Mouse (Mus musculus) spleen, adult 12 weeks (tissue): ENCODE results near the gene Vat1.
A peak's percentile ranks its signal among the peaks of the same experiment; 100 is the strongest.
"Not testable (repeated sequence)": the region's sequence is repeated elsewhere in the genome, so short reads cannot be mapped to it uniquely, and the experiment has no call there.

Experiments used
- DNase-seq: peaks from one replicate; pipeline ENCODE4 v3.0.0; 2022; ENCODE audit warnings: low spot score

The Vat1 gene

GRCm38 (mm10) chr11:101441450-101442126, 24.4 kb downstream of the Vat1 start:
- DNase-seq, result not testable (repeated sequence)

- not testable (repeated sequence) for DNase-seq
Observed at GRCm38 (mm10) chr11:101438006-101438405, 28.0 kb downstream of the Vat1 start.

GRCm38 (mm10) chr11:101436916-101437315, 29.1 kb downstream of the Vat1 start:
- no peak for DNase-seq

DNA sequence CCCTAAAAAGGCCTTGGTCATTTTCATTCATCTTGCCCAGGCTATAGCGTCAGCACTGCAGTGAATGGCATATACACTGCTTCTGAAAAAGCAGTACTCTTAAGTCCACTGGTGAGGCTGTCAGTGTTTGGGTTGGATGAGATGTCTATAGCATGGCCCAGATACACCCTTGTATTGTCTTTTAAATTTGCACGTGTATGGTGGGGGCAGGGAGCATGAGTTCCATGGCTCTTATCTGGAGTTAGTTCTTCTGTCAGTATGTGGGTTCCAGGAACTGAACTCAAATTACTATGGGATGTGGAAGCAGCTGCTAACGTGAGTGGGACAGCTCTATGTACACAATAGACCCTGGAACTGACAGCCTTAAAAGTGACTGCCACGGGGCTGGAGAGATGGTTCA, 30.2 kb downstream of the Vat1 start:
- DNase-seq, result no peak

GRCm38 (mm10) chr11:101433396-101433795, 32.6 kb downstream of the Vat1 start:
- no peak for DNase-seq

DNA sequence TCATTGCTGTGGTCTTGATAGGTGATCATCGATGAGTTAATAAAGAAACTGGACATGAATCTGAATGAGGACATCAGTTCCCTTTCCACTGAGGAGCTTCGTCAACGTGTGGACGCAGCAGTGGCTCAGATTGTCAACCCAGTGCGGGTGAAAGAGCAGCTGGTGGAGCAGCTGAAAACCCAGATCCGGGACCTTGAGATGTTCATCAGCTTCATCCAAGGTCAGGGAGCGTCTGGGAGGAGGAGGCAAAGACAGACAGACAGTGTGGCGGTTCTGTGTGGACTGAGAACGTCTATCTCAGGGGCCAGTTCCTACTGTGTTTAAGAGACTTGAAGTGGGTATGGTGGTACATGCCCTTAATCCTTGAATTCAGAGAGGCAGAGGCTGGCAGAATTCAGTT, 34.7 kb downstream of the Vat1 start:
- no peak for DNase-seq

DNA sequence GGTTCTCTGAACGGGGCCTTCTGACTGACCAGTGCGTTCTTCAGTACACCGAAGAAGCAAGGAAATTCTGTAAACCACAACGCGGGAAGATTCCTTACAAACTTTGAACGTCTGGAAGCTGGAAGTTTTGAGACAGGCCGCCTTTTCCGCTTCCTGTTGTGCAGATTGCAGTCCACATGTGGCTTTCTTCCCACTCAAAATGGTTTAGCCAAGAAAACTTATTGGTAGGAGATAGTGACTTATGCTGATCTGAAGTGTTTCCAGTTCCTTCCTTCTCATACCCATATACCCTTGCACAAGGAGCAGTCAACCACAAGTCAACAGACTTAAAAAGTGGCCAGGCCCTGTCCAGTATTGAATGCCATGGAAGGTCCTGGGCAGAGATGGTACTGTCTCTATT, 39.9 kb downstream of the Vat1 start:
- DNase-seq, result no peak

- DNase-seq, result peak; percentile 95
Observed at GRCm38 (mm10) chr11:101424925-101425813, 40.9 kb downstream of the Vat1 start, which contains the start of the genes Rundc1 and Ptges3l. Gene Rundc1 (plus strand): TSS chr11:101425085. Gene Ptges3l (minus strand): TSS chr11:101425333.

- DNase-seq, result no peak
Observed at GRCm38 (mm10) chr11:101424105-101424851, 41.8 kb downstream of the Vat1 start, which contains the start of gene Gm27029. Gene Gm27029 (minus strand): TSS chr11:101424796.

- DNase-seq, result no peak
Observed at GRCm38 (mm10) chr11:101420148-101420547, 45.9 kb downstream of the Vat1 start.

GRCm38 (mm10) chr11:101419610-101420009, 46.4 kb downstream of the Vat1 start:
- no peak for DNase-seq

DNA sequence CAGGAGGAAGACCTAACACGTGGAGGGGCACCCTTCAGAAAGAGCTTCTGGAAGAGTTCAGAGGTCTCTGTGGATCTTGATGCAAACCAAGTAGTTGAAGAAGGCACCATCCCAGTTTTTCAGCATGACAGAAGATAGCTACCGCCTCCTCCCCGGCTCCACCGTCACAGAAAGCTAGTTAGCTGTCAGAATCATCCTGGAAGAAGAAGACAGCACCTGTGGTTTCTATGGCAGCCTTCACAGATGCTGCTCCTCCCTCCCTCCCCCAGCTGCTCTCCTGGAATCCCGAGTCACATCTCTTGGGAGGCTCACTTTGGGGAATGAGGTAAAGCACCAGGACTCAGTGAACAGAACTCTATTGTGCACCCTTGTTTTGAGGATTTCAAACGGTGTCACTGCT, 47.0 kb downstream of the Vat1 start:
- DNase-seq, result no peak

- peak; percentile 76 for DNase-seq
Observed at GRCm38 (mm10) chr11:101417101-101417855, 48.8 kb downstream of the Vat1 start, which contains the start of gene Aarsd1. Gene Aarsd1 (minus strand): TSS chr11:101417615.

DNA sequence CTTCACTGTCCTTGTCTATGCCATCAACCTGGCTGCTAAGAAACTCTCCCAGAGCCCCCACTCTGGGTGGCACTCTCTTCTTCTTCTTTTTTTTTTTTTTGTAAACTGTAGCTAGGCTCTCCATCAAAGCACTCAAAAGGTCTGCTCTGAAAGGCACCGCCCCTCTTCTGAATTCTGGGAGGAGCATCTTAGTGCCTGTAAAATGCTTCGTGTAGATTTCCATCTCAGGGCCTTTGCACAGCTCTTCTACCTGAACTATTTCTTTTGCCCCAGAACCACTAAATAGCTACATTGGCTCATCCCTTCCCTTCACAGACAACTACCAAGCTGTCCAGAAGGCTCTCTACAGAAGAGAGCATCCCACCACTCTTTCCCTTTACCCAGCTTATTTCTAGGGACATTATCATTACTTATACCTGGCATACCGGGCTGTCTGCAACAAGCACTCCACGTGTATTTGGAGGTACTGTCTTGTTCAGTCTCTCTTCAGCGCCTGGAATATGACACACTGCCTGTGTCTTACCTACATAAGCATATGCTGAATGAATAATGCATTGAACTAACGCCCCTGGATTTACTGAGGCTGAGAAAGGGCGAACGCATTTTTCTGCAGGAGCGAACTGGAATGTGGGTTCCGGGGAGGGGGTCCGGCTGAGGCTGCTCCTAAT, 49.5 kb downstream of the Vat1 start:
- DNase-seq, result no peak

GRCm38 (mm10) chr11:101415306-101415705, 50.7 kb downstream of the Vat1 start:
- DNase-seq, result no peak
